Mouse (Mus musculus) lung, adult 2 months (tissue): ENCODE data around the gene Iqce.

Experiments used
- CTCF ChIP-seq: fragments of 200-500 bp; IDR thresholded peaks from 2 replicates; pipeline ENCODE4 v1.5.1; 2011; ENCODE audit warnings: mild to moderate bottlenecking, low read length, control low read depth; ENCODE audit not compliant: insufficient read depth
- POLR2A ChIP-seq: fragments of 200-500 bp; IDR thresholded peaks from 2 replicates; pipeline ENCODE4 v1.6.1; 2011; ENCODE audit warnings: low read depth, mild to moderate bottlenecking, control low read depth, low read length, borderline replicate concordance; ENCODE audit errors: extremely low read depth

DNA sequence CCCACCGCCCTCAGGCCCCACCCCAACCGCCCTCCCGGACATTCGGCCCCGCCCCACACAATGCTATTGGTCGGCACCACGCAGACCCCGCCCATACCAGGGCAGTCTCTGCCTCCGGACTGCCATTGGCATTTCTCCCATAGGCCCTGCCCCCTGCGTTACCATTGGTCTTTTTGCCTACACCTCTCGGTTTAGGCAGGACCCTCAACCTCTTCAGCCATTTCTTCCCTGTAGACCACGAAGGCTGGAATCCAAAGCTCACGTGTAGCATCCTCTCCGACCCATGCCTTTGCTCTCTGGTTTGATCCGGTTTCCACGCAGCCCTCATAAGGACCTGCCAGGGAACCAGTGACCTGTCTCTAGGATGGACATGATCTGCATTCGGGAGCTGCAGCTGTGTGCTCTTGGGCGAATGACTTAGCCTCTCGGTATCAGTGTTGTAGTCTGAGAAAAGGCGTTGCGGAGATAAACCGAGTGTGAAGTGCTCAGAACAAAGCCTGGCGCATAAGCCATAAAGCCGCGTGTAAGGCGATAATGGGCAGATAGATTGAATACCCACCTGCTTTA, 53.0 kb downstream of the Iqce start:
- TF ChIP-seq POLR2A, result no peak
- TF ChIP-seq CTCF, result no peak
